Mouse (Mus musculus) liver, adult 2 months (tissue): ENCODE results near the gene Ddi2.

Source experiments
- CTCF ChIP-seq: fragments of 200-500 bp; IDR thresholded peaks from 2 replicates; pipeline ENCODE4 v1.5.1; 2011; ENCODE audit warnings: low read depth, low read length, control low read depth
- POLR2A ChIP-seq: fragments of 200-500 bp; IDR thresholded peaks from 2 replicates; pipeline ENCODE4 v1.6.1; 2011; ENCODE audit warnings: low read length, control low read depth; ENCODE audit not compliant: insufficient read depth; ENCODE audit errors: extremely low read depth

DNA sequence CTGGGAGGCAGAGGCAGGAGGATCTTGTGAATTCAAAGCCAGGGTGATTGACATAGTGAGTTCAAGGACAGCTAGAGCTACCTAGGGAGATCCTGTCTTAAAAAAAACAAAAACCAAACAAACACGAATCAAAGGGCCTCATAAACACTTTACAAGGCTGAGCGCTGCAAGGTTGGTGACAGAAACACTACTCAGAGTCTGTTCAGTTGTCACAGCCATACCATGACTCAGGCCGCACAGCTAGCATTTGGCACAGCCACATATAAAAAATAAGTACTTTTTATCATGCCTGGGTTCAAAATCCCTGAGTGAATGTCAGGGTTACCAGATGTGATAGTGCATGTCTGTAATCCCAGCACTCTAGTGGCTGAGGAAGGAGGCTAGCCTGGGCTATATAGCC is 76.0 kb downstream of the Ddi2 start:
- TF ChIP-seq POLR2A (no peak), CTCF (no peak)
